Mouse (Mus musculus): ENCODE data around the gene Hivep1.

Hivep1 gene

GRCm38 (mm10) chr13:42051961-42052695, at the start of gene Hivep1:
Gene Hivep1, plus strand, starts transcription at chr13:42052021.
- peak; percentile 61 for DNase-seq (ENCODE audit: low spot score)

- no peak for DNase-seq (ENCODE audit: low spot score)
Observed at GRCm38 (mm10) chr13:42015484-42016045, 36.3 kb upstream of the Hivep1 start.

GRCm38 (mm10) chr13:42016218-42016617, 35.6 kb upstream of the Hivep1 start:
- no peak for DNase-seq (ENCODE audit: low spot score)

DNA sequence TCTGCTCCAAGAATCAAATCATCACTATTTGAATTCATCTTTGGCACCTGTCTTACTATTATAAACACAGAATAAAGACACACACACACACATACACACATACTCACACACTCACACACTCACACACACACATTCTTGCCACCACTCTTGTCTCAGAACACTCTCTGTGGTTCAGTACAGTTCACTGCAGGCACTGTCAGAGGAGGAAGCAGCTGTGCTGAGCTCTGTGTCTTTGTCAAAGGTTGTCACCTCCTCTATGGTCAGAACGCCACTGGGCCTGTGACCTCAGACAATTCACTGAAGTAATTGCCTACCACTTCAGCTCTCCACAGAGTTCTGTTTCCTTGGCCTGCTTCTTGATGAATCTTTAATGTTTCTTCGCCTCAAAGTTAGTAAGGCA, 33.5 kb upstream of the Hivep1 start:
- no peak for DNase-seq (ENCODE audit: low spot score)

- no peak for DNase-seq (ENCODE audit: low spot score)
Observed at GRCm38 (mm10) chr13:42041203-42041602, 10.6 kb upstream of the Hivep1 start.

DNA sequence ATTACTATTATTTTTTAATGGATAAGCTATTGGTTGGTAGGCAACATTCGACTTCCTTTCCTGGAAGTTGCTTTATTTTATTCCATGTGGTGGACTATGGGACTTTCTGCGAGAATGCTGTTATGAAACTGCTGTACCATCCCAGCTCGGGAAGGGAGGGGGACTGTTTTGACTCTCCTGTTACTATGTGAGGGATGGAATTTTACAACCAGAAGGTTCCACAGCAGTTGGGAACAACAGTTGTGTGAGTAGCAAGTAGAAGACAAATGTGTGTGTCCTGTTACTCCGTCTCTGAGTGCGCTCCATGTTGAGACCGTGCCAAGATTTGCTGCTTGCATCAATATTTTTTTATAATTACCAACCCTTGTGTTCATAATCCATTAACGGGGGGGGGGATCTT, 8.4 kb upstream of the Hivep1 start:
- no peak for DNase-seq (ENCODE audit: low spot score)

DNA sequence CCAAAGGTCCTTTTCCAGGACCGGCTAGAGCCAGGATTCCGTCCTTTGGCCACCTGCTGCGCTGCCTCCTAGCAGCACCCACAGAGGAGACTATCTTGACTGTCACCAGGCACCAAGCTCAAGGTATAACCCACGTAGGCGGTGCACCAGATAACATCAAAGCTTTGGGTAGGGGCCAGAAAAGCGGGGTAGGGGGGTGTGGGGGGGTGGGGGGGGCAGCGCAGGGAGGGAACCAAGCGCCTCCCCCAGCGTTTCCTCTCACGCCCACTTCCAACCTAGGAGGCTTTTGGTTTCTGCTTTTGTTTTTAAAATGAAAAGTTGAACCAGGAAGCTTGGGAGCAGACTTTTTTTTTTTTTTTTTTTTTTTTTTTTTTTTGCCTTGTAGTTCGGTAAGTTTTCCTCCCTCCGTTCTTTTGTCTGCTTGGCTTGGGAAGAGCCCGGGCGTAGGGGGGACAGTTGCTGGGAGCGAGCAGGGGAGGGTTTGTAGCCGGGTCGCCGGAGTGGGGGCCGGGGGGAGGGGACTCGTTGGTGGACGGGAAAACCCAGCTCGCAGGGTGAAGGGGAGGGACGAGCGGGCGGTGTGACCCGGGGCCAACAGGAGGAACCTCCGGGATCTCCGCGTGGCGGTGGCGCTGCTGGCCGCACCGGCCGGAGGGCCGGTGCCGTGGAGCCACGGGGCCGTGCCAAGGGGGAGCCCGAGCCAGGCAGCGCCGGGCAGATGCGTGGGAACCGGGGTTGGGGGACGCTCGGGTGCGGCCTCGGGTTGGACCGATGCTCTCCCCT, 2.6 kb upstream of the Hivep1 start:
- peak; percentile 68 for DNase-seq (ENCODE audit: low spot score)

DNA sequence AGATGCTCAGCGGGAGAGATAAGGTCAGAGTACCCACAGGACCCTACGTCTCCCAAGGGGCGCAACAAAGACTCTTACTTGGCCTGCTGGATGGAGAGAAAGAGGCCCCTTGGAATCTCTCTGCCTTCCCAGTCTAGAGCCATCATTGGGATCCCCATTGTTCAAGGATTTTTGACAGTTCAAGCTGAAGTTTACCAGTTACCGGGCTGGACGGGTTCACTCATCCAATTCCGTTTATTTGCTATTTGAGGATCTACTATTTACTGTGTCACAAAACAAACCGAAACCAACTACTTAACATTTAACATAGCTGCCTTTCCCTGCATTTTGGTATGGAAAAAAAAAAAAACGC, 2.1 kb upstream of the Hivep1 start:
- no peak for DNase-seq (ENCODE audit: low spot score)

DNA sequence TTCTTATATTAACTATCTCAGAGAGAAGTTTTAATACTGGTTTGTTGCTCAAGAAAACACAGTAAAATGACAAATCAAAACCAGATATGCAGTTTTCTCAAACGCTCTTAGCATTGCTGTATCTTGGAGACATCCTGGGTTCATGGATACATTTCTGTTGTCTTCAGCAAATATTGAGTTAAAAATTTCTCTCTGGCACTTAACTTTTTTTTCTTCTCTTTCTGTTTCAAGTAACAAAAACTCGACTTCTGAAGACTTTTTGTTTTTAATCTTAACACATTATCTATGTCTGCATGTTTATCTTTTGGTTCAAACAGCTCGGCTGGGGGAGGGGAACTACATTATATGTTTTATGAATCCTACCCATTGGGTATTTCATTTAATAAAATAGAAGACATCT, 1.7 kb upstream of the Hivep1 start:
- no peak for DNase-seq (ENCODE audit: low spot score)

- no peak for DNase-seq (ENCODE audit: low spot score)
Observed at GRCm38 (mm10) chr13:42050880-42051201, 980 bp upstream of the Hivep1 start.

DNA sequence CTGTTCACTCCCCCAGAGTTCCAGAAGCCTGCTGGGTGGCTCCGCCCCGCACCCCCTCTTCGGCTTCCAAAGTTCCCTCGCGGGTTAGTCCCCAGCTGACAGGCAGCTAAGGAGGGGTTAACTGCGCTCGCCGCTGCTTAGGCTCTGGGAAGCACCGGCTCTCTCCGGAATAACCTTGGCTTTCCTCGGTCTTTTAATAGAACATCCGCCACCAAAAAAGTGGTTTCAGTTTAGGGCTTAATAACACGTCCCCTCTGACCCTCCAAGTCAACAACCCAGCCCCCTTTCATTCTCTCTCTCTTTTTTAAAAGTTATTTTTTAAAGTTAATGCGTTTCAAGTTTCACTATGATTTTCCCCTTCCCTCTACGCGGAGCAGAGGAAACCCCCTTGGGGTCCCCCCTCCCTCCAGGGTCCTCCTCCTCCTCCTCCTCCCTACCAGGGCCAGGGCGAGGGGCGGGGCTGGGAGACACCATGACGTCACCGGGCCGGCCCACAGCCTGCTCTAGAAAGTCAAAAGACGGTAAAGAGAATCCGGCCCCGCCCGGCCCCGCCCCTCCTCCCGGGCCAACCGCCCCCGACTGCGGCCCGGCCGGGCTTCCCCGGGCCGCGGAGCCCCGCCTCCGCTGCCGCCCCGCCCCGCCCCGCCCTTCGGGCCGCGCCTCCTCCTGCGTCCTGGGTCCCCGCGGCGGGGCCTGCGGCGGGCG, 467 bp upstream of the Hivep1 start:
- peak; percentile 96 for DNase-seq (ENCODE audit: low spot score)

DNA sequence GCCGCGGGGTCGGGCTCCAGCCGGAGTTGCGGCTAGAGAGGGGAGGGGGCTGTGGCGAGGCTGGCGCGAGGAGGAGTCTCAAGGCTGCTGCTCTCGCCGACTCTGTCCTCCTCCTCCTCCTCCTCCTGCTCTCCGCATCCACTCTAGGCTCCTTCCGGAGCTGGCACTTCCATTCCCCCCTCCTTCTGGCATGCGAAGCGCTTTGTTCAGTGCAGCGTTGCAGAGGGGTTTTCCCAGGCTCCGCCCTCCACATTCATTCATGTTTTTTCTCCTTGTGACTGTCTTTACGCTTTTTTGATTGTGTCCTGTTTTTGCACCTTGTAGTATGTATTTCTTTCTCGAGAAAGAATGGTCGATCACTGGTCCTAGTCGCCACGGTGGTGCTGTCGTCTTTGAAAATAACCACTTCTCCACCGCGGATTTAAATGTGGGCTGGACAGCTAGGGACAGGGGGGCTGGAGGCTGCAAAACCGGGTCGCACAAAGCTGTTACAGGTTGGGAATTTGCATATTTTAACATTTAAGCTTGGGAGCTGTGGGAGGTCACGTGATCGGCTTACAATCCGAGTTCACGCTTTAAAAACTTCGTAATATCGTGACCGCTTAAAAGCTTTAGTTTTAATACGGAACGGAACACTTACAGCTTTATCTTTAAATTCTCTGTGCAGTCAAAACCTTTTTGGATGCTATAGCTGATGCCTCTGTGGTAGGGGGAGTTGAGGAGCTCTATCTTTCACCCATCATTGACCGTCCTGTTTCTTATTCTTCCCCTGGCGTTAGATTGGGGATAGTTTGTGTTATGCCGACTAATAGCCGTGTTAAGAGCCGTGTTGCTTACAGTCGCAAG, 1.1 kb downstream of the Hivep1 start:
- DNase-seq (ENCODE audit: low spot score), result peak; percentile 38

- DNase-seq (ENCODE audit: low spot score), result no peak
Observed at GRCm38 (mm10) chr13:42053656-42054055, 1.8 kb downstream of the Hivep1 start.

- no peak for DNase-seq (ENCODE audit: low spot score)
Observed at GRCm38 (mm10) chr13:42054138-42054537, 2.3 kb downstream of the Hivep1 start.

DNA sequence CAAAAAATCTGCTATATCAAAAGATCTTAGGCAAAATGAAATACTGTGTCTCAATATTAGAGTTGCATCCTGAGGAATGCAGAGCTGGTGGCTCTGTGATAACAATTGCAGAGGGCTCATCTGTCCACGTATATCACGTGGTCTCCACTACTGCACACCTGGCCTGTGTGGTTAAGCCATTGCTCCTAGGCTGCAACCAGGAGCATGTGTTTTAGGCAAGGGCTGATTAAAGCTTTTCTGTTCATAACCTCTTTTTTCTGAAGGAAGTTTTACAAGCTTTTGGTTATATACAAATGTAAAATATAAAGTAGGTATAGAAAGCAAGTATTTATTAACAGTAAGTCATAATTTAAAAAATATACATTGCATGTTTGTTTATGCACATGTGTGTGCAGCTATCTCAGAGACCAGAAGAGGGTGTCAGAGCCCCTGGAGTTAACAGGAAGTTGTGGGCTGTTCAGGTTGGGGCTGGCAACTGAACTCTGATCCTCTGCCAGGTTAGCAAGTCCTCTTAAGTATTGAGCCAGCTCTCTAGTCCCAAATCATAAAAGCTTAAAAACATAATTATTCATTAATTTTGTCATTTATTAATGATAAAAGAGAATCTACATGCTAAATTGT, 5.0 kb downstream of the Hivep1 start:
- DNase-seq (ENCODE audit: low spot score), result no peak

DNA sequence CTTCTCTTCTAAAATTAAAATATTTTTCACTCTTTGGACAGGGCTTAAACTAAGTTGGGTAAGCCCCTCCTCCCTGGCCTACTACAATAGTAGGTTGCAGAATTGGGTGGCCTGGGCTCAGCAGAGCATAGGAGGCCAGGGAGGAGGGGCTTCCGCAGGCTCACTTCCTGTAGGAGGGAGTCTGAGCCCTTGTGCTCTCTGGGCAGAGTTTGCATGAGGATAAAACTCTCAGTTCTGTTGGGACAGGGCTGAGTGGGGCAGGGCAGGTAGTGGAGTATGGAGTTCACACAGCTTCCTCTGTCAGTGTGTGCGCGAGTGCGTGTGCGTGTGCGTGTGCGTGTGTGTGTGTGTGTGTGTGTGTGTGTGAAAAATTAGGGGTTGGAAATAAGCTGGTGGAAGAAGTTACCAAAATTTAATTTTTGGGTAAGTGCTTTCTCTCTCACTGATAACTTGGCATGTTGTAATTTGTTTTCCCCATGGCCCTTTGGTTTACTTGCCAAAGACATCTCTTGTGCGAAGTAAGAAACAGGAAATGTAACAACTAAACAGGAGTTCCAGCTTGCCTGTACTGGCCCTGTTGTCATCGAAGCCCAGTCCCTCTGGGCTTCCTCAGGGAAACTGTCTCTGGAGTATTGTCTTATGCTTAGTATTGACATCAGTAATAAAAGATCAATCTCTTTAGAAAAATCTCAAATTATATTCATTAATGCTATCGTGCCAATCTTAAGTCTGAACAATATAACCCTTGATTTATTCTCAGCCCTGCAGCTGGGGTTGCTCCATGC, 9.2 kb downstream of the Hivep1 start:
- DNase-seq (ENCODE audit: low spot score), result no peak

DNA sequence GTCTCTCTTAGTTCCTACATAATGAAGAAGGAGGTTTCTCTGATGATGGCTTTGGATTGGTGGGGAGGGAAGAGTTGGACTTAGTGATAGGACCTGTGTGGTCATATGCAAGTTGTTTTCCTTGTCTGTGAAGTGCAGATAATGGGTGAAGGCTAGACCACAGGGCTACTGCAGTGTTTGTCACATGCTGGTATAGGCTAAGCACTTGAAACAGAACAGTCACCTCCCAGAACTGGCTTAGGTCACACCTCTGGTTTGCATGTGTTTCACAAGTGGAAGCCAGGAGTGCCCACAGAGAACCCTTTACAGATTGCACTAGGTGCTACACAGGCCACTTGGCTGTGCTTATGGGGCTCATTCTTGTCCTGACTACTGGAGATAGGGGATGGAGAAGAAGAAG, 12.4 kb downstream of the Hivep1 start:
- DNase-seq (ENCODE audit: low spot score), result no peak

- DNase-seq (ENCODE audit: low spot score), result no peak
Observed at GRCm38 (mm10) chr13:42070236-42070635, 18.4 kb downstream of the Hivep1 start.

DNA sequence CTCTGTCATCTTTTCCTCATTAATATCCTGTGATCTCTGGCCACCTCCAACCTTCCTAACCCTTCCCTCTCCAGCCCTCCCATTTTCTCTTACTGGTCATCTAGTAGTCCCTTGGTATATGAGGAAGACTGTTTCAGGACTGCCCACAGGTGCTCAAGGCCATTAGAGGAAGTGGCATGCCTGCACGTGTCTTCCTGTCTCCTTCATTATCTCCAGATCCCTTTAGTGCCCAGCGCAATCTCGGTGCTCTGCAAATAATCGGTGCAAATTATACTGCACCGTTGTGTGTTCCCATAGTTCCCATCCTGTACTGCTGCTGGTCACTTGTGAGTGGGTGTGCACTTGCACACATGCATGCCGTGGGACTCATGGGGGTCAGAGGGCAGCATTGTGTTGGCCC, 19.2 kb downstream of the Hivep1 start:
- DNase-seq (ENCODE audit: low spot score), result no peak

GRCm38 (mm10) chr13:42073285-42073684, 21.5 kb downstream of the Hivep1 start:
- no peak for DNase-seq (ENCODE audit: low spot score)

DNA sequence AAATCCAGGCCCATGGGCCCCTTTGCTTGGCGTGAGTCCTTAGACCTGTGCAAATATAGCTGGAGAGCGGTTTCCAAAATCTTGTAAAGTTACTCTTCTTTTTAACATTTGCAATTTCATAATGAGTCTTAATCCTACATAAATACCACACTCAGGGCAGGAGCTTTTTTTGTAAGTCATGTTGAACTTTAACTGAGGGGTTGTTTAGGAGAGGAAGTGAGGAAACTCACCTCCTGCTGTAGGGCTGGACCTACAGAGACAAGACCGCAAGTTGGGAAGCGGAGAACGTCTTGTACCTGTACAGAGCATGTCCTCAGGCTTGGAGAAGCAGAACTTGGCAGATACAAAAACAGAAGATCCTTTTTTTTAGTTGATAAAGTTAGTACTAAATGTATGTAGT, 23.7 kb downstream of the Hivep1 start:
- DNase-seq (ENCODE audit: low spot score), result no peak
